Mouse (Mus musculus) spleen, adult 18-20 months (tissue): ENCODE results near the gene Akt2.

Experiments
- DNase-seq, 2 experiments: peaks; one replicate each; pipeline ENCODE4 v3.0.0; 2022; ENCODE audit warnings: mixed read lengths in 2 of 2

Gene Akt2

DNA sequence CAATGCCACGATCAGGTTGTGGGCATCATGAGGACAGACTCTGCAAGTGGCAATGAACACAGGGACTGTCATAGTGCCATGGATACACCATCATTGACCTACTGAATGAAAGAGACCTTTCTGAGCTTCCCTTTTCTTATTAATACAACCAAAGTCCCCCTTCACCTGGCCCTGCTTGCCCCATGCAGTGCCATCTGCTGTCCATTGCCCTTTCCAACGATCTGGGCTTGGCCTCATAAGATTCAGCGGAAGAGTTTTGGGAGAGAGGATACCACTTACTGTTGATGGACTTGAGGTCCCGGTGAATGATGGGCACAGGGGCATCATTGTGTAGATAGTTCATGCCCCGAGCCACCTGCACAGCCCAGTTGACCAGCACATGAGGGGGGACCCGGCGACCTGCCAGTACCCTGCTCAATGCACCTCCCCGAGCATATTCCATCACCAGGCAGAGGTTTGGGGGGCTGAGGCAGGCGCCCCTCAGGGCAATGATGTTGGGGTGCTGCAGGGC, 81.8 kb downstream of the Akt2 start:
- DNase-seq, result no peak

- DNase-seq, result peak in 1 of 2 experiments; percentile 30
These were observed 82.3 kb downstream of the Akt2 start for GRCm38 (mm10) chr7:27673575-27674131.

DNA sequence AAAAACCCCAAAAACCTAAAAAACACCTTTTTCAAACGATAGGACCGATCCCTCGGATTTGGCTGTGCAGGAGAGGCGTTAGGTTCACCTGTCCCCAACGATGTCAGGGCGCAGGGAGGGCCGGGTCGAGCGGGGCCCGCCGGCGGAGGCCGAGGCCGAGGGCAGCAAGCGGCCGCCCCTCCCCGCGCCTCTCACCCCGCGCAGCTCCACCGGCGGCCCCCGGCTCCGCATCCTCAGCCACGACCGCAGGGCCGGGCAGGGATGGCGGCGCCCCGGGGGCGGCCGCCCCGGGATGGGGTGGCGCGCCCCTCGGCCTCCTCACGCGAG, 82.8 kb downstream of the Akt2 start:
- DNase-seq, result no peak

- DNase-seq, result peak; percentile 85 to 93
These were observed 83.3 kb downstream of the Akt2 start, which contains the start of gene Map3k10 for GRCm38 (mm10) chr7:27674522-27675221. Gene Map3k10 (minus strand): TSS chr7:27674598.

GRCm38 (mm10) chr7:27675222-27675612, 83.9 kb downstream of the Akt2 start:
- no peak for DNase-seq

- DNase-seq, result no peak
These were observed 91.9 kb downstream of the Akt2 start for GRCm38 (mm10) chr7:27683218-27683617.

- no peak for DNase-seq
These were observed 93.9 kb downstream of the Akt2 start for GRCm38 (mm10) chr7:27685220-27685619.

DNA sequence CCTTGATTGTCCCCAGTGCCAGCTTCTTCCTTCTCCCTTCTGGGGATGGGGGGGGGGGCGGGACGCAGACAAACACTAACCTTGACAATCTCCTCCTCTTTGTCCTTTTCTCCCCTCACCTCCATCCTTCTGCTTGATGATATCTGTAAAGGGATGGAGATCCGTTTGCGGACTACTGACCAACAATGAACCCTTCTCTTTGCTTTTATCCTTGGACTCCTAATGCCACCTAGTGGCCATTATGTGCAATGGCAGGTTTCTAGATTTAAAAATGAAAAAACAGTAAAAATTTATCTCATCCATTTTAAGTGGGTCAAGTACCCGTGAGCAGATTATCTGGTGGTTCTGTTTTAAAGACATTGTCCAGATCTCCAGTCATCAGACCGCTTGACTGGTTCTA, 94.3 kb downstream of the Akt2 start:
- no peak for DNase-seq

DNA sequence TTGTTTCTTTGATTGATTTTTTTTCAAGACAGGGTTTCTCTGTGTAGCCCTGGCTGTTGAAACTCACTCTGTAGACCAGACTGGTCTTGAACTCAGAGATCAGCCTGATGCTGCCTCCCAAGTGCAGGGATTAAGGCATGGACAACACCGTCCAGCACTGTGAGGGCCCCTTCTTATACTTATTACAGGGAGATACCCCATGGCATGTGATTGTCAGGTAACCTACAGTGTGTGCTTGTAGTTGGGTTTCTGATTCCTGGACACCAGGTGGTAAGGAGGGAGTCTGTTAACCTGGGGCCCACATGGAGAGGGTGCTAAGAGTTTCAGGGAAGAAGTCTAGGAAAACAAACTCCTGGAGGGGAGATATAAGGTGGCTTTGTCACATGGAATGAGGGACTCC, 95.7 kb downstream of the Akt2 start:
- DNase-seq, result no peak

DNA sequence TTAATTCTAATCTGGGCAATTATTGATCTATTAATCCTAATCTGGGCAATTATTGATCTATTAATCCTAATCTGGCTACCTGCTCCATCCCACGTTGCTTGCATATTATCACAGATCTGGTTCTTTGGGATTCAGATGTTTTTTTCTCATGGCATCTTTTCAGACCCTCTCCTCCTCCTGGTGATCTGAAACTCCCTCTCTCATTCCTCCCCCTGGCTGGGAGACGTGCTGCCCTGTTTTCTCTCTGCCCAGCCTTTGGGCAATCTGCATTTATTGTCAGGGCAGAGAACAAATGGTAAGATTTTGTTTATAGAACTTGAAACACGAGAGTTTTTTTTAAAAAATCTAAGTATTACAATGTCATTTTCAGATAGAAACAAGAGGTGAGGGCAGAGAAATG, 96.5 kb downstream of the Akt2 start:
- DNase-seq, result no peak

GRCm38 (mm10) chr7:27688246-27688788, 97.0 kb downstream of the Akt2 start:
- DNase-seq, result no peak

DNA sequence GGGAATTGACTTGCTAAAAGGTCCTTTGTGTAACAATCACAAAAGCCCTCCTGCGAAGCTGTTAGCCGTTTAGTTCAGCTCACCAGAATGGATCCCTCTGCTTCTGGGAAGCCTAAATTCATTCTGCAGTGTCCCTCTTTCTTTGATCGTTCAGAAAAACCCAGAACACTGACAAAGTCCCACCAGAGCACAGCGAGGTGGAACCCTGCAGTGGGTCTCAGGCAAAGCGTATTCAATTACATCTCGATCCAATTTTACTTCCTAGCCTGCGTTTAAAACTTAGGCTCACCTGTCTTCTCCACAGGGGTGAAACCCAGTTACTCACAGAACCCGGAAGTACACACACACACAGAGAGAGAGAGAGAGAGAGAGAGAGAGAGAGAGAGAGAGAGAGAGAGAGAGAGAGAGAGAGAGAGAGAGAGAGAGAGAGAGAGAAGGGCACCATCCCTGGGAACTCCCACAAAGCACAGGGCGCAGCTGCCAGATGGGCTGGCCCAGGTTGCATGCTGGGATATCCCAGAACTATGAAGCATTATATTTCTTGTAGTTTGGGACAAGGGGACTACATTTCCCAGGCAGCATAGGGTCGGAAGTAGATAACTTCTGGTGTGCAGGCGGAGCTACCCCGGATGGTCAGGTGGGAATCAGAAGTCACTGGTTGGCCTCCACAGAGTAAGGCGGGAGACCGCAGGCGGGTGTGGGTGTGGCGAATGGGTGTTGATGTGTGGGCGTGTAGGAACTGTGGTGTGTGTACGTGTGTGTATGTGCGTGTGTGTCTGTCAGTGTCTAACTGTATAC, 97.7 kb downstream of the Akt2 start, which contains the start of gene Zfp607b:
Gene Zfp607b (plus strand): TSS at position 526 of the 798 bp plus-strand sequence.
- peak; percentile 84 to 90 for DNase-seq
